Mouse (Mus musculus): ENCODE results near the gene Tex21. TPM values are rescaled to one million over a fixed set of nuclear protein-coding genes. Genes with fewer than 3 reads are reported as not detected.
"Not testable (repeated sequence)": the region's sequence is repeated elsewhere in the genome, so short reads cannot be mapped to it uniquely, and the experiment has no call there.

Gene Tex21
- polyA plus RNA-seq, 1 experiment from 2014 or later: not detected

- H3K4me3 ChIP-seq (ENCODE audit: low read depth, low read length): peak within 1 kb of the TSS; percentile 44
- no peak within 1 kb of the TSS for H3K27ac ChIP-seq (ENCODE audit: low read depth, low read length)
- ATAC-seq (replicated peaks; ENCODE audit: low FRiP score): no peak
- no peaks in the 10 kb centered on the region for H3K4me1 ChIP-seq (replicated peaks; ENCODE audit: control insufficient read depth, insufficient read depth, low read length)
- H3K36me3 ChIP-seq (ENCODE audit: control insufficient read depth, insufficient read depth, low read length): no peaks in the 10 kb centered on the region
- WGBS: 1% methylated on average over 39 of the region's 39 CpGs
- H3K9ac ChIP-seq (ENCODE audit: low read depth, low read length): no peak within 1 kb of the TSS
- no peaks in the 10 kb centered on the region for H3K9me3 ChIP-seq (ENCODE audit: control insufficient read depth, low read length)
- H3K4me2 ChIP-seq: peak within 1 kb of the TSS; percentile 86
- peaks cover 19% of the 10 kb centered on the region for H3K27me3 ChIP-seq (replicated peaks; ENCODE audit: control insufficient read depth, insufficient read depth, low read length)
- peak; percentile 47 for DNase-seq (ENCODE audit: low spot score)
Observed at GRCm38 (mm10) chr12:76177000-76177863, 69.3 kb downstream of the Tex21 start, which contains the start of gene Esr2. TSS of gene Esr2 (minus strand) at chr12:76177259.

DNA sequence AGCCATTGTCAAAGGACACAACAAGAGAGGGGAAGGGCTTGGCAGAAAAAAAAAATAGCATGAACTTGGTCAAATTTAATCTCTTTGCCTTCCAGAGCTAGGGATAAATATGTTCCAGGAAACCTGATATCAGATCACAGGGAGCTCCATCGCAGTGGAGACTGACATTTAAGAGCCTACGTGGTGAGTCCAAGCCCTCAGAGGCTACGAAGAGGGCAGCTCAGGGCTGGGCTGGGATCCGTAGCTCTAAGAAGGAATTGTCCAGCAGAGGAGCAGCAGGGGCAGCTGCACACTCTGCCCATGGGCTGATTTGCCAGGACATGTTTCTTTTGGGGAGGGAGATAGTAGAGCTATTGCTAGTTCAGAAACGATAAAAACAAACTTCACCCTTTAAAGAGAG lies 80.9 kb downstream of the Tex21 start:
- ATAC-seq (replicated peaks; ENCODE audit: low FRiP score) (no peak), DNase-seq (ENCODE audit: low spot score) (no peak)
- H3K36me3 ChIP-seq (ENCODE audit: control insufficient read depth, insufficient read depth, low read length): no peaks in the 10 kb centered on the region
- no peak overlapping the region for H3K4me2 ChIP-seq
- H3K4me1 ChIP-seq (replicated peaks; ENCODE audit: control insufficient read depth, insufficient read depth, low read length): no peaks in the 10 kb centered on the region
- H3K4me3 ChIP-seq (ENCODE audit: low read depth, low read length): no peak overlapping the region
- H3K27me3 ChIP-seq (replicated peaks; ENCODE audit: control insufficient read depth, insufficient read depth, low read length): no peaks in the 10 kb centered on the region
- H3K9ac ChIP-seq (ENCODE audit: low read depth, low read length): no peak overlapping the region
- no peaks in the 10 kb centered on the region for H3K9me3 ChIP-seq (ENCODE audit: control insufficient read depth, low read length)
- H3K27ac ChIP-seq (ENCODE audit: low read depth, low read length): no peak overlapping the region
- 60% methylated on average over 5 of the region's 5 CpGs for WGBS

DNA sequence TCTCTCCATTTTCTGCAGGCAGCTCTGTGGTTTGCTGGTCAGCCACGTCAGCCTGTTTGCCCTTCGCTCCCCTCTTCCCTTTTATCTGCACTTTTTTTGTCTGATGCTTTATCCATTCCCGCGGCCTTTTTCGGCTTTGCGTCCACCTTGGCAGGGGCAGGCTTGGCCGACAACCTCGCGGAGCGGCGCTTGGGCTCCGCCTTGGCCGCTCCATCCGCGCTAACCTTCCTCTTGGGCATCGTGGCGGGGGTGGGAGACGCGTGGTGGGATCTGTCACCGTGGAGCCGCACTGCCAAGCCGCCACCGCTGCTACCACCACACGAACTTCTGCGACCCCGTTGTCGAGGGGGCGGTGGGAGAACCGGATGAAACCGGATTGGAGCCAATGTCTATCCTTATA lies 94.2 kb downstream of the Tex21 start:
- ATAC-seq (replicated peaks; ENCODE audit: low FRiP score); H3K27me3 ChIP-seq (replicated peaks; ENCODE audit: control insufficient read depth, insufficient read depth, low read length); H3K9ac ChIP-seq (ENCODE audit: low read depth, low read length); DNase-seq (ENCODE audit: low spot score); H3K27ac ChIP-seq (ENCODE audit: low read depth, low read length); H3K4me1 ChIP-seq (replicated peaks; ENCODE audit: control insufficient read depth, insufficient read depth, low read length); H3K9me3 ChIP-seq (ENCODE audit: control insufficient read depth, low read length); H3K36me3 ChIP-seq (ENCODE audit: control insufficient read depth, insufficient read depth, low read length): not testable (repeated sequence)
- peak overlapping the region; percentile 54 for H3K4me2 ChIP-seq
- peak overlapping the region; percentile 32 for H3K4me3 ChIP-seq (ENCODE audit: low read depth, low read length)
- 15% methylated on average over 30 of the region's 30 CpGs for WGBS

Other genes starting within 250 kb of the Tex21 start
- gene Esr2, start 69.5 kb downstream of the Tex21 start, polyA plus RNA-seq (2014; fragmentation: Nextera tagmentation; extraction: Ambion mirVana): 0.15 and 0.29 TPM in 2 replicates
- 178 and 218 TPM in 2 replicates for gene Mthfd1, start 8.6 kb upstream of the Tex21 start, polyA plus RNA-seq (2014; fragmentation: Nextera tagmentation; extraction: Ambion mirVana)
- gene Akap5, start 78.1 kb upstream of the Tex21 start, polyA plus RNA-seq (2014; fragmentation: Nextera tagmentation; extraction: Ambion mirVana): 2.4 and 2.8 TPM in 2 replicates
- gene Zbtb25, start 122.9 kb upstream of the Tex21 start, polyA plus RNA-seq (2014; fragmentation: Nextera tagmentation; extraction: Ambion mirVana): 14.3 and 16.6 TPM in 2 replicates
- 9.4 and 11.1 TPM in 2 replicates for gene Zbtb1, start 123.5 kb upstream of the Tex21 start, polyA plus RNA-seq (2014; fragmentation: Nextera tagmentation; extraction: Ambion mirVana)
- 4.2 and 5.4 TPM in 2 replicates for gene Hspa2, start 157.4 kb upstream of the Tex21 start, polyA plus RNA-seq (2014; fragmentation: Nextera tagmentation; extraction: Ambion mirVana)
- gene Ppp1r36, start 170.8 kb upstream of the Tex21 start, polyA plus RNA-seq (2014; fragmentation: Nextera tagmentation; extraction: Ambion mirVana): 0.51 TPM in 2 replicates